Mouse (Mus musculus): ENCODE results near the gene Gm9611. TPM values are rescaled to one million over a fixed set of nuclear protein-coding genes. Genes with fewer than 3 reads are reported as not detected.

Gm9611 gene
- not detected for polyA plus RNA-seq (2017; shearing (Covaris generic))

DNA sequence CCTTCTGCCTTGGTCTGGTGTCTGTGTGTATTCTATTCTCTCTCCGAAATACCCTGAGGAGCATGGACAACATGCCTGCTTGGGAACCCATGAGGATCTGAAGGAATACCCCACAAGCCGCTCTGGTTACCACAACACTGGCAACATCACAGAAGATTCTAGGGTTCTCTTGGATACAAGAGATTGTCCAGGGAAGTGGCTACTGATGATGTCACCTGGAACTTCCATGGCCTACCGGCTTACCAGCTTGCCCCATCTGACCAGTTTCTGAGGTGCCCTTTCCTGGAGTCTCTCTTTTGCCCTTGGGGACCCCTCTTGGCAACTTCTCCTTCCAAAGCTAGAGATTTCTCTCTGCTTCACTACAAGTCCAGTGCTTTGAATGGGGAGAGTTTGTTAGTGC lies at the start of gene Gm9611:
Gene Gm9611, minus strand, starts transcription at position 101 of the 400 bp plus-strand sequence.

DNA sequence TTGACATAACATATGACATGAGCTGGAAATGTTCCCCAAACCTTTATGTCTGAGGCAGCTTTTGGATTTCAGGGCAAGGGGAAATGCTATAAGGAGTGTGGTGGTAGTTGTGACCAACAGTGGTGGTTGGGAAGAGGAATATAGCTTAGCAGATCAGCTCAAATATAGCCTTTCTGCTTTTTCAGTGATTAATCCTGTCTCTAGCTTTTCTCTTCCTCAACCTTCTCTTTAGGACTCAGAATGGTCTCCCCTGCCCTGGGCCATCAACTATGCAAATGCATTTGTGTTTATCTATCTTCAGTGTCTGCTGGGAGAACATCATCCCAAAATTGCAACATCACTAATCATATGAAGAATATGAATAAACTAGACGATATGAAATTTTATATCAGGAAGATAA lies 12.8 kb upstream of the Gm9611 start, which contains the start of gene Gm7995:
Gene Gm7995, plus strand, starts transcription at position 301 of the 400 bp plus-strand sequence.

DNA sequence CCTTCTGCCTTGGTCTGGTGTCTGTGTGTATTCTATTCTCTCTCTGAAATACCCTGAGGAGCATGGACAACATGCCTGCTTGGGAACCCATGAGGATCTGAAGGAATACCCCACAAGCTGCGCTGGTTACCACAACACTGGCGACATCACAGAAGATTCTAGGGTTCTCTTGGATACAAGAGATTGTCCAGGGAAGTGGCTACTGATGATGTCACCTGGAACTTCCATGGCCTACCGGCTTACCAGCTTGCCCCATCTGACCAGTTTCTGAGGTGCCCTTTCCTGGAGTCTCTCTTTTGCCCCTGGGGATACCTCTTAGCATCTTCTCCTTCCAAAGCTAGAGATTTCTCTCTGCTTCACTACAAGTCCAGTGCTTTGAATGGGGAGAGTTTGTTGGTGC lies 37.2 kb downstream of the Gm9611 start, which contains the start of gene Gm17026:
Gene Gm17026, minus strand, starts transcription at position 101 of the 400 bp plus-strand sequence.

Other genes starting within 250 kb of the Gm9611 start
- gene Gm7951, start 180.0 kb downstream of the Gm9611 start, polyA plus RNA-seq (2017; shearing (Covaris generic)) = not detected
- gene Gm17027, start 134.7 kb downstream of the Gm9611 start, polyA plus RNA-seq (2017; shearing (Covaris generic)) = not detected
- gene Gm3573, start 106.6 kb downstream of the Gm9611 start, polyA plus RNA-seq (2017; shearing (Covaris generic)) = not detected
- not detected for gene Gm17026, start 37.3 kb downstream of the Gm9611 start, polyA plus RNA-seq (2017; shearing (Covaris generic))
- gene Gm7995, start 12.9 kb upstream of the Gm9611 start, polyA plus RNA-seq (2017; shearing (Covaris generic)) = not detected
- not detected for gene Gm8005, start 142.3 kb upstream of the Gm9611 start, polyA plus RNA-seq (2017; shearing (Covaris generic))
- gene Gm8011, start 166.5 kb upstream of the Gm9611 start, polyA plus RNA-seq (2017; shearing (Covaris generic)) = not detected
- gene Gm8020, start 205.0 kb upstream of the Gm9611 start, polyA plus RNA-seq (2017; shearing (Covaris generic)) = not detected
- gene Gm8024, start 226.9 kb upstream of the Gm9611 start, polyA plus RNA-seq (2017; shearing (Covaris generic)) = not detected

Measured in effector memory CD4-positive, alpha-beta T cell, adult 5 months (primary cell).